Mouse (Mus musculus): ENCODE results near the gene Wdr53.
"Not testable (repeated sequence)": the region's sequence is repeated elsewhere in the genome, so short reads cannot be mapped to it uniquely, and the experiment has no call there.

The Wdr53 gene

DNA sequence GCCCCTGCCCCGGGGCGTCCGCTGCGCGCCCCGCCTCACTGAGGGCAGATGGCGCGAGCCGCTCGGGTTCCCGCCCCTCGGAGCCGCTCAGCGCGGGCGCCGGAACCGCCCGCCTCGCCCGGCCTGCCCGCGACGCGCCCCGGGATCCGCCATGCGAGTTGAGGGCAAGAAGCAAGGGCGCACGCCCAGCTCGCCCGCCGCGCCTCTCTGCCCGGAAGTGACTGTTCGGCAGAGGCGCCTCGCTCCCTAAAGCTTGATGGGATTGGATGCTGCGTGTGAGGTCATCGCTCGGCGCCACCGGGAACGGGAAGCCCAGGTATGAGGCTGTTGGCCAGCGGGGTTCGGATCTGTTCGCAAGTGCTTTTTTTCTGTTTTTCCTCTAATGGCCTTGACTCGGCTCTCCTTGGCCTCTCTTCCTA lies at the start of gene Wdr53, which contains the start of gene Fbxo45:
TSS of gene Wdr53 (plus strand) at position 276 of the 419 bp plus-strand sequence.
TSS of gene Fbxo45 (minus strand) at position 207 of the 419 bp plus-strand sequence.
- peak; percentile 97 for DNase-seq (ENCODE audit: low read depth)

DNA sequence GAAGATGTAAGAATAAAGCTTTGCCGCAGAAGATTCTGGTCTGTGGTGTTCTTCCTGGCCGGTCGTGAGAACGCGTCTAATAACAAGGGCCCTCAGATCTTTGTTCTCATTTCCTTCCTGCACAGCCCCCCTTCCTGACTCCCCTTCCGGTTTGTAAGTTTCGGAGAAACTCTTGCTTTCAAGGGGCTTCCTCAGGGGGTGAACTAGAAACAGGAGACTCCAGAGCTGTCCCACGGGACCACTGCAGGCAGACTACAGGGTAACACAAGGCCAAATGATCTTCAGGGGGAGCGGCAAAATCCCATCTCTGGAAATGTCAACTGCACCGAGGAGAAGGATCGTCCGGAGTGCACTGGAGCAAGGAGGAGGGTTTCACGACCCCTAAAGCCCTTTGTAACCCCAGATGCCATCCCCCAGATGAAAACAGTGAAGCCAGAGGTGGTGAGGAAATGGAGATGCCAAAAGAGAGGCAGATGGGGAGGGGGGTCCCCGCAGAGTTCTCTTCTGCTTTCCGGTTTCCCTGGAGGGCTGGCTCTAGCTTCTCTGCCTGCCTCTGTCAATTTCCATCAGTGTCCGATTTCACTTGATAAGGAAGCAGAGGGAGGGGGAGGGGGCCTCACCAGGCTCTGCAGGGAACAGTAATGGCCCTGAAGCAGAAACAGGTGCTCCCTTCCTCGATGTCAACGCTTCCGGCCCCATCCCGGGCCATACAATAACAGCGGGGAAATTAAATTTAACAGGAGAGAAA lies 46.6 kb upstream of the Wdr53 start:
- peak; percentile 54 for DNase-seq (ENCODE audit: low read depth)

DNA sequence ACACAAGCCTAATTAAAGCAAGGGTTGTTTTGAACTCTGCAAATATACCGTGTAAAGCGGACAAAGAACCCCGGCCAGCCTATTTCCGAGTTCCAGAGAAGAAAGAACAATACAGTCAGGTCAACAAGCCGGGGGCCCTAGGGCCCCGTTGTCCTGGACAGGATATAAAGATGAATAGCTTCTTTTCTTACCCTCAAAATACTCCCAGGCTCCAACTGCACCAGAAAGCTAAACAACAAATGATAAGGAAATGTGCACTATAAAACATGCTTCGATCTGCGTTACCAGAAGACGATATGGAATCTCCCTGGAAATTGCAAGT lies 46.1 kb upstream of the Wdr53 start:
- no peak for DNase-seq (ENCODE audit: low read depth)

DNA sequence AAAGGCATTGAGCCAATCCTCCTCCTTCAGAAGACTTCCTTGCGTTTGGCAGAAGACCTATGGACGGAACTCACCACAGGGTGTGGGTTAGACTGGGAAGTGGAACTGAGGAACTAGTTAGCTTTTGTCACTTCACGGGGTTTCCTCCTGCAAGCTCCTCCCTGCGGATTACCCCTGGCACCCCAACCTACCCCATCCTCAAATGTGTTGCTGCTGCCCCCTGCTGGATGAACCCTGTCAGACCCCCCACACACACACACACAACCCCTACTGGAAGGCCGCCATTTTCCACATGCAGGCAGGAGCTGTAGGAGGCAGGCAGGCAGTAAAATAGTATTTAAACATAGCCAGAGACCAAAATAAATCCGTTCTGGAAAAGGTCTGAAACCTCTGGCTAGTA lies 44.3 kb upstream of the Wdr53 start:
- DNase-seq (ENCODE audit: low read depth): peak; percentile 95

DNA sequence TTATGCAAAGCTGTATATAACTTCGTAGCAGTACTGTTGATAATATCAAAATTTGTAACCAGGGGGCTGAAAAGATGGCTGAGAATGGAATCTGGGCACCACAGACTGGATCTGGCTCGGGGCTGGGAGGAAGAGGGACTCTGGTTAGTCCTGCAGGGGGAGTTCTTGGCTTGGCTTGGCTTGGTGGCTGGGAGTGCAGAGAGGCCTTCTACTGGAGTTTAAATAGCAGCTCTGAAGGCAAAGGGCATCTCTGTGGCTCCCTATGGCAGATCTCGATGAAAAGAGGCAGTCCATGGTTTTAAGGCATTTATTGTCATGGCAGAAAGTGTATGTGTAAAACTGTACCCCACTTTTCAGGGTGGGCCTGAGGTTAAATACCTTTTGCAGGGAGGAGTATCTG lies 42.1 kb upstream of the Wdr53 start:
- peak; percentile 80 for DNase-seq (ENCODE audit: low read depth)

DNA sequence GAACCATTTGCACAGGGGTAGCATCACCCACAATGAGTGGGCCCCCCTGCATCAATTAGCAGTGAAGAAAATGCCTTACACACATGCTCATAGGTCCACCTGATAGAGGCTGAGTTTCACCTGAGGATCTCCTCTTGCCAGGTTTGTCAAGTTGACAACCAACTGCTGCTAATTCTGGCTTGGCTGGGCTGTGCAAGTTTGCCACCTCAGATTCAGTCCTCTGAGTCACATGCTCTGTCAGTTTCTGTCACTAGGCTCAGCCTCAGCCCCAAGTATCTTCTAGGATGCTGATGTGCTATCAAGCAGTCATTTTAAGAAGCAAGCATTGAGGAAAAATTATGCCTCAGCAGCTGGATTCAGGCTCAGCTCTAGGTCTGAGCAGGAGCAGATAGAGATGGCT lies 32.9 kb upstream of the Wdr53 start:
- no peak for DNase-seq (ENCODE audit: low read depth)

DNA sequence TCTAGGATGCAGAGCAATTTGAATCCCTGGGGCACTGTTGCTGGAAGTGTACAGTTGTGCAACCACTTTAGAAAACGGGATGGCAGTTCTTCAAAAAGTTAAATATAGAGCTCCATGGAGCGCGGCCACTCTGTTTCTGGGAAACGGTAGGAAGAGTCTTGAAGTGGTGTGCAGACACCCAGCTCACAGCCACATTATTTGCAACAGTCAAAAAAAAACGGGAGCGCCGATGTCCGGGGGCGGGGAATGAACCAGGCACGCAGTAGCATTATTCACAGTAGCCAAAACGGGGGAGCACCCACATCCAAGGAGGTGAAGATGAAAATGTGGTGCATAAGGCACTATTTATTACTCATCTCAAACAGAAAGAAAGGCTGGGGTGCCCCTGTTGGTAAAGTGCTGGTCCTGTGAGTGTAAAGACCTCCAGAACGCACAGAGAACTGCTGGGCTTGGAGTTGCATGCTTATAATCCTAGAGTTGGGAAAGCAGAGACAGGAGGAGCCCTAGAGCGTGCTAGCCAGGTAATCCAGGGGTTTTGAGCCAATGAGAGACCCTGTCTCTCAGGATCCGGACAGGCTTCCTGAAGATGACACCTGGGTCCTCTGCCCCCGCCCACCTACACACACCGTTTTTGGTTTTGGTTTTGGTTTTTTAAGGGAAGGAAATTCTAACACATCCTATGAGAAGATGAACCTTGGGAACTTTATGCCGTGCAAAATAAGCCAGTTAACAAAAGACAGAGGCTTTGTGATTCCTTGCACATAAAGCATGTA lies 32.0 kb upstream of the Wdr53 start:
- DNase-seq (ENCODE audit: low read depth): no peak

DNA sequence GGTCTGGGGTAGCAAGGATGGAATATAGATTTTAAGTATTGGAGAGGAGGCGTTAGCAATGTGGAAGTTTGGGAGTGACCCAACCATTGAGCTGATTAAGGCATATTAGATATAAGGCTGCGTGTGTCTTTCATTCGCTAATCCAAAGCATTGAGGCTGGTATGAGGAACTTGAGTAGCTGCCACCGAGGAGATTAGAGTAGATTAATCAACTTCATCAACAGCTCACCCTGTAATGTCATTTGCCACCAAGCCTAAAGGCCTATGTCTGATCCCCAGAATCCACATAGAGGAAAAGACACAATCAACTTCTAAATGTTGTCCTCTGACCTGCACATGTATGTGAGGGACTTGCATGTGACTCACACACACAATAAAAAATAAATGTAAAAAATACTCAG lies 25.2 kb upstream of the Wdr53 start:
- no peak for DNase-seq (ENCODE audit: low read depth)

DNA sequence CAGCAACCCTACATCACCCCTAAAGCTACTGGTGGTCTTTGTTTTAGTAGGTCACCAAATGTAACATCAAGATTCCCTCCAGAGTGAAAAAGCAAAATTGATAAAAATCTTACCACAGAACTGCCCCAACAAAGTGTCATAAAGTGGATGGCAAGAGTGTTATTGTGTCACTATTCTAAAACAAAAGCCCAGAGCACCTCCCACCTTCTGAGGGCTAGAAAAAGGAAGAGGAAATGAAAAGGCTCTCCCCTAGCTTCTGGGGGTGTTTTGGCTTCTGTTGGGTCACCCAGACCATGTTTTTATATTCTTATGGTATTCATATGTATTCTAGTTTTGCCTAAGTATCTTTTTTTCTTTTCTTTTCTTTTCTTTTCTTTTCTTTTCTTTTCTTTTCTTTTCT lies 24.6 kb upstream of the Wdr53 start:
- DNase-seq (ENCODE audit: low read depth): peak; percentile 64

DNA sequence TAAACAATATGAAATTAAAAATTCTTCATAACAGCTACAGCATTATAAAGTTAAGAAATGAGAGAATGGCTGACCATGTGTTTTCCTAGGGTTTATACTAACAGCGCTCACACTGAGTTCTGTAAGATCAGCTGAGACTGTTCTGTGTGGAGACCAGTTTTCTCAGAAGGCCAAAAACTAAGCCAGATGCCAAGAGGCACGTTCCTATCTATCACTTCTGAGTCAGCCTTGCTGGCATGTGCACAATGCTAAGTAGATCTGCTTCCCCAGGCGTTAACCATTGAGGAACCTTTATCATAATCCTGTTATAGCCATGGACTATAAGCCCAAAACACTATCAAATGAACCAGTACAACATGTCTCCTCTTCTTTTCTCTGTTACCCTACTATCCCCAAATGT lies 15.0 kb upstream of the Wdr53 start:
- DNase-seq (ENCODE audit: low read depth): not testable (repeated sequence)

DNA sequence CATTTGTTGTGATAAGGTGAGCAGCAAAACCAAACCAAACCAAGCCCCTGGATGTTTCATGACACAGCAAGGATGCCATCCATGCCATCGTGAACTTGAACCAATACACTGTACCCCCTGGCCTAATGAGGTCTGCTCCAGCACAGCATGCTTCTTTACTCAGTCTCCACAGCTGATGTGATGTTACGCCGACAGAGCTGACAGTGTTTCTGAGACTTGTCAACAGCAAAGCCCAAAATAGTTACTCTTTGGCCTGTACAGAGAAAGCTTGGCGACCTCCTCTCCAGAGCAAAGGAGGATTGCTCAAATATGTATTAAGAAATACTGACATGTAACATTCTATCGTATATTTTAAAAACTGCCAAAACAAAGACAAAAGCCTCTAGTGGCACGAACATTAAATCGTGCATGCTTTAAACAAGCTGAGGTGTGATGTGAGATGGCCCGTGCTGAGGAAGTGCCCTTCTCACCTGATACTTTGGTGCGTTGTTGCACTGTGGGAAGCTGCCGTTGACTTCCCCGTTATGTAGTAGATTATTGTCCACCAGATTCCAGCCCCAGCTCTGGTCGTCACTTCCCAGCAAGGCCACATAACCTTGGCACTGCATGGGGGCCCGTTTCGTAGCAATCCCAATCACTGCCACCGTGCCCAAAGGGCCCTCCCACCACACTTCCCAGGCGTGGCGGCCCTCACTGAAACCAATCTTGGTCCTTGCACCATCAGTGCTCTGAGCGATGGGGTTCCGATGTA lies 8.9 kb upstream of the Wdr53 start:
- no peak for DNase-seq (ENCODE audit: low read depth)

DNA sequence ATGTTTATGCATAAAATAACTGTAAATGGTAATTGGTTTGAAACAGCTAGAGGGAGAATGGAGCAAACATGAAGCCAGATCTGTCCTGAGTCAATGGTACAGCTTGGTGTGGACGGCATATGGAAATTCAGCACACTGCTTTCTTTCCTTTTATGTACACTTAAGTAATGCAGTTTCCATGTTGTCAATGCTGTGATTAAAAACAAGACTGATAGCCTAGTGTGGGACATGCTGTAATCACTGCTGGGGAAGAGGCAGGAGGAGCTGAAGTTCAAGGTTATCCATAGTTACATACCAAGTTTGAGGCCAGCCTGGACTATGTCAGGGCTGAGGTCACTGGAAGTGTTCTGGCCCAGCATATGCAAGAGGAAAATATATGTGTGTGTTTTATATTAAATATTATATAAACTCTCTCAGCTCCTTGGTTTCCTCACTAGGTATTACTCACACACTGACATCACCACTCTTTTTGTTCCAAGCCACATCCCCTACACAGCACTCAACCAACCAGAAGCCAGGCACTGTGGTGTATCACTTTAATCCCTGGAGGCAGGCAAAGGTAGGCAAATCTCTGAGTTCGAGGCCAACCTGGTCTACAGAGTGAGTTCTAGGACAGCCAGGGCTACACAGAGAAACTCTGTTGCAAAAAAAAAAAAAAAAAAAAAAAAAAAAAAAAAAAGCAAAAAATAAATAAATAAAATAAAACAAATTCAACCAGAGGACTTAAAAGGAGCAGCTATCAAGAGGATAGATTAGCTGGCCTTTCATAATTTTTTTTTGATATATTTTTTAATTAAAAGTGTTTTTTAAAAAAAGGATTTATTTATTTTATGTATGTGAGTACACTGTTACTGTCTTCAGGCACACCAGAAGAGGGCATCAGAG lies 7.4 kb upstream of the Wdr53 start:
- DNase-seq (ENCODE audit: low read depth): peak; percentile 68

DNA sequence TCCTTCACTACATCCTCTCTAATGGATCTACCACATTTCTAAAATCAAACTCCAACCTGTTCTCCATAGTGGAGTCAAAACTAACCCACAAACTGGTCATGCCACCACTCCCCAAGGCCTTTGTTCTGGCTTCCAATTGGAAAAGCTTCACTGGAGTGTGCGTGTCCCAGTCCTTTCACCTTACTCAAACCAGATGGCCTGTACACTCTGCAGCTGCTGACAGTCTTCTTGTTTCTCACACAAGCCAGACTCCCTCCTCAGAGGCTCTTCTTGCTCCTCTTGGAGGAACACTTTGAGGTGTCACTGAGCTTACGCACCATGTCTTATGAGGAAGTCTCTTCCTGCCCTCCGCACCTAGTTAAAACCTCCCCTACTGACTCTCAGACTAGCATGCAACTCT lies 3.1 kb upstream of the Wdr53 start:
- no peak for DNase-seq (ENCODE audit: low read depth)

DNA sequence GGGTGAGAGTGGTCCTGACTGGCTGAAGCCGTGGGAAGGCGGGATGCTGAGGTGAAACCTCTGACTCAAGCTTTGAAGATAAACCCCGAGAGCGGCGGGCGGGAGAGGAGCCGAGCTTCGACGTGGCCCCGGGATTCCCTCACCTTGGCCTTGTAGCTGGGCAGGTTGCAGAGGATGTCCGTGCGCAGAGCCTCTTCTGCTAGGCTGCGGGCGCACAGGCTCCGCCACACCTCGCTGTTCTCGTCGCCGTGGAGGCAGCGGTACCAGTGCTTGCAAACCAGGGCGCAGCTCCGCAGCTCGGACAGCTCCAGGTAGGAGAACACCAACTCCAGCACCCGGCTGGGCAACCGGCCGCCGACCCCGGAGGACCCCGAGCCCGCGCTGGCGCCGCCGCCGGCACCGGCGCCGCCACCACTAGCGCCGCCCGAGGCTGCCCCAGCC lies 656 bp upstream of the Wdr53 start:
- peak; percentile 57 for DNase-seq (ENCODE audit: low read depth)

DNA sequence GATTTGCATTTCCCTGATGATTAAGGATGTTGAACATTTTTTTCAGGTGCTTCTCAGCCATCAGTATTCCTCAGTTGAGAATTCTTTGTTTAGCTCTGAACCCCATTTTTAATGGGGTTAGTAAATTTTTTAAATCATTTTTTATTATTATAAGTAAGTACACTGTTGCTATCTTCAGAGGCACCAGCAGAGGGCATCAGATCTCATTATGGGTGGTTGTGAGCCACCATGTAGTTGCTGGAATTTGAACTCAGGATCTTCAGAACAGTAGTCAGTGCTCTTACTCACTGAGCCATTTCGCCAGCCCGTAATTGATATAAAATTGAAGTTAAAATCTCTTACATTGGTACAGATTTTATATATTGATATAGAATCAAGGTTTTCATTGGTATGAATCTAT lies 17.2 kb downstream of the Wdr53 start:
- peak; percentile 60 for DNase-seq (ENCODE audit: low read depth)

DNA sequence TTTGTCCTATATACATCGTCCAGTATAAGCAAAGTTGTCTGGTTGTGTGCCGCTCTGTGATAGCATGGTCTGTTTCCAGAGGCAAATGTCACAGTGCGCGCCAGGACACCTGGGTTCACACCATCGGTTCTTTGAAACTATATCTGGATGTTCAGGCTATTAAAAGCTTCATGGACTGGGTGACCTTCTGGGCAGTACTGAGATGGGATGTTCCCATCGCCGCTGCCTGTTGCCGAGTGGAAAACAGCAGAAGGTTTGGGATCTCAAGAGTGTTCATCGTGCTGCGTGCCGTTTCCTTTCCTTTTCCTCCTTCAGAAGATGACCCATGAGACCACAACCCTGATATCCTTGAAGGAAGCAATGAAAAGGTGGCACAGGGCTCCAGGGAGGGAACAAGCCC lies 24.3 kb downstream of the Wdr53 start, which contains the start of gene Smco1:
TSS of gene Smco1 (plus strand) at position 178 of the 400 bp plus-strand sequence.
- DNase-seq (ENCODE audit: low read depth): no peak

DNA sequence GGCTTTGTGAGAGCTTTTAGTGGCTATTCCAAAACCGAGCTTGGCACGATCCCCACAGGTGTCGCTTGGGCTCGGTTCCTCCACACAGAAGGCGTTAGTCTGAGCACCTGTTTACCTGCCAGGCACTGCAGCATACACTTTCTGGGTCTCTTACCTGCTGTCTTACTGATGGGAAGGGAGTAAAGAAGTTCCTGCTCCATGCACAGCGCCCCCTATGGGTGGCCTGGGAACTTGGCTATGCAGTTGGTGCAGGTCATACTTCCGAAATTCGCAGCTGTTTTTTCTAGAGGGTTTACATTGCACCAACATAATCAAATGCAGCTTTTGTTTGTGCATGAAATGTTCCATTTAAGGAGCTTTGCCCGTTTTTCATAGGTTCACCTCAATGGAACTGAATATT lies 26.3 kb downstream of the Wdr53 start:
- DNase-seq (ENCODE audit: low read depth): no peak

DNA sequence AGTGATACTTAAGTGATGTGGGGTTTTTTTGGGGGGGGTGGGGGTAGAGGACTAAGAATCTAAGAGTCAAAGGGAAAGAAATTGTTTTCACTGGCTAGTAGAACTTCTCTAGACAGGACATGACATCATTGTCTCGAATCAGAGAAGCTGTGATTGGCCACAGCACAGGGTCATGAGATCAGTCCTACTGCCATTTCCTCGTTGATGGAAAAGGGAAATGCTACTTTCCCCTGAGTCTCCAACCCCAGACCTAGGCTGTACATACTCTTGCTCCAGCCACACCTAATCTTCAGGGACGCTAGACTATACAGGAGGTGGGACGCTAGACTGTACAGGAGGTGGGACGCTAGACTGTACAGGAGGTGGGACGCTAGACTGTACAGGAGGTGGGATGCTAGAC lies 28.0 kb downstream of the Wdr53 start:
- DNase-seq (ENCODE audit: low read depth): no peak

DNA sequence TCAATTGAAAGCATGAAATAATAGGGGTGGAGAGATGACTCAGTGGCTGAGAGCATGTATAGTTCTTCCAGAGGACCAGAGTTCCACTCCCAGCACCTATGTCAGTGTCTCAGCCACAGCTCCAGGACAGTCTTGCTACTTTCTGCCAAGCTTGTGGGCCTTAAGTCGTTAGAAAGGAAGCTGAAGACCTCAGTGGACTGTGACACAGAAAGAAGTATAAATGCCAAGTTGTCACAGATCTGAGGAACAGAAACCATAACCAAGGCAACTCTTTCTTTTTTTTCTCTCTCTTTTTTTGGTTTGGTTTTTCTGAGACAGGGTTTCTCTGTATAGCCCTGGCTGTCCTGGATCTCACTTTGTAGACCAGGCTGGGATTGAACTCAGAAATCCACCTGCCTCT lies 28.8 kb downstream of the Wdr53 start:
- DNase-seq (ENCODE audit: low read depth): no peak

DNA sequence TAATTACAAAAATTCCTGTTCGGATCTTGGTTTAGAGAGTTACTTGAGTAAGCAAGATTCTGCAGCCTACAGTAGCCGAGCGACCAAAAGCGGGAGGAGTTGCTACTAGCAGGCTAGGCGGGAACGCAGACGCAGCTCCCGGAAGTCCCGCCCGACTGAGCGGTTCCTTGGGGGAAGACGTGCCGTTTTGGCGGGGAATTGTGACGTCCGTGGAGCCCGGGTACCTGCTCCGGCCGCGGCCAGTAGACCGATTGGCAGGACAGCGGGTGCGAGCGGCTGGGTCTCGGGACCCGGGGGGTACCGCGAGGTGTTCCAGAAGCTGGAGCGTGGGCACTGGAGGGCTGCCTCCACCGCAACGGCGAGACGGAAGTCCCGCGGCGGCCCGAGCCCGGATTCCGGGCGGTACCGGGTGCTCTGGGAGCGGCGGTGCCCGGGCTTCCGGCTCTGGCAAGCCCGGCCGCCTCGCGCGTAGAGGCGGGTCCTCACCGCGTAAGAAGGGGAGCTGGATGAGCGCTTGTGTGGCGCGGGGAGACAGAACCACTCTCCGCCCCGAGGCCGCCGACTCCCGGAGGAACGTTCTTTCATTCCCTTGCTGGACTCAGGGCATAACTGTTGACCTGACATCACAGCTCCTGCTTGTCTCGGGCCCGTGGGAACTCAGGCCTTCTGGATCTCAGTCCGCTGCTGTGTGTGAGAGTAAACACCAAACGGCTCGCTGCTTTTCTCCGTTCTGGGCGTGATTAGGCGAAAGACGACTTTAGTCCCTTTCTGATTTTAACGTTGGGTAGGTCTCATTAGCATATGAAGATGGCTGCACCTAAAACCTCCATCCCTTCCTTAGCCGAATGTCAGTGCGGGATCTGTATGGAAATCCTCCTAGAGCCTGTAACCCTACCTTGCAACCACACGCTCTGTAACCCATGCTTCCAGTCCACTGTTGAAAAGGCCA lies 30.6 kb downstream of the Wdr53 start, which contains the start of gene Rnf168:
TSS of gene Rnf168 (plus strand) at position 152 of the 949 bp plus-strand sequence.
- peak; percentile 92 for DNase-seq (ENCODE audit: low read depth)

Data from 416B (cell line).